Mouse (Mus musculus): ENCODE results near the gene Pfkfb4.

Gene Pfkfb4

DNA sequence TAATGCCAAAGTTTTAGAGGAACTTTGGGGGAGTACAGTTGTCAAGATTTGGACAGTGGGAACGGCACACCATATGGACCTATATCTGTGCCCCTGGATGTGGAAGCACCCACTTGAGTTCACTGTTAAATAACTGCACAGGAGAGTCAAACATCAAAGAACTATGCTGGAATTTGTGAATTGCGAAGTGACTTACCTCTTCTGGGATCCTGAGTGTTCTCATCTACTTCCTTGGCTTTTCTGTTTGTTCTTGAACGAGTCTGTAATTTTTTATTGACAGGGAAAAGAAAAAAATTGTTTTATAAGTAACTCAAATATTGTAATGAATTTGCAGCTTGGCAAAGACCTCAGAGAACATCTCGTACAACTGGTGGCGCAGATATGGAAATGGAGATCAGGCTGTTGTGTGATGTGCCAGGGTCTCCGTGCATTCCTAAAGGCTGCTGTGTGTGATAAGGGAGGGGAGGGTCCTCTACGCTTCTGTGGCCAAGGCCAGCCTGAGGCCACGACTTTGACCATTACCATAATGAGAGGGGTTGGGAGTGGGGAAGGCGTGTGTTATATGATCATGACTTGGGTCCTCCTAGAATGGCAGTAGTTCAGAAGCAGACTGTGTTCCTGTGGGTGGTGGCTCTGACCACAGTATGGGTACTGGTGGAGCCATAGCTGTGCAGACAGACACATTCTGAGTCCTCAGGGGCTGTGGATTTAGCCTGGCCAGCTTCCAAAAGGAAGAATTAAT lies 1.2 kb downstream of the Pfkfb4 start:
- DNase-seq (ENCODE audit: low spot score in 2 of 2) = no peak

DNA sequence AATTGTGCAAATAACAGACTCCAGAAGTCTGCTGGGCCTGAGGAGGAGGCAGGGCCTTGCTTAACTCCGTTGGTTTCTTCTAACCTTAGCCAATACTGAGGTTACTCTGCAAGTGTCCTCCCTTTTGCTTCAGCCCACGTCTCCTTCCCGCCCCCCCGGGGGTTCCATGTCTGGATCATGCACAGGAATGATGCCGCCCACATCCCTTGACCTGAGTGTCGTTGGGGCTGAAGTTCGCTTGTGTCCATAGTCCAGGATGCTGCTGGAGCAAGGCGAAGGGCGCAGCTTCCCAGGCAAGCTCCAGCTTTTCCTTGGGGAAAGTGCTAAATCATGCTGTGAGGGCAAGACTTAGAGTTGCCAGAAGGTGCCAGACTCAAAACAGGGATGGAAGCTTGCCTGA lies 4.8 kb downstream of the Pfkfb4 start:
- DNase-seq (ENCODE audit: low spot score in 2 of 2) = no peak

DNA sequence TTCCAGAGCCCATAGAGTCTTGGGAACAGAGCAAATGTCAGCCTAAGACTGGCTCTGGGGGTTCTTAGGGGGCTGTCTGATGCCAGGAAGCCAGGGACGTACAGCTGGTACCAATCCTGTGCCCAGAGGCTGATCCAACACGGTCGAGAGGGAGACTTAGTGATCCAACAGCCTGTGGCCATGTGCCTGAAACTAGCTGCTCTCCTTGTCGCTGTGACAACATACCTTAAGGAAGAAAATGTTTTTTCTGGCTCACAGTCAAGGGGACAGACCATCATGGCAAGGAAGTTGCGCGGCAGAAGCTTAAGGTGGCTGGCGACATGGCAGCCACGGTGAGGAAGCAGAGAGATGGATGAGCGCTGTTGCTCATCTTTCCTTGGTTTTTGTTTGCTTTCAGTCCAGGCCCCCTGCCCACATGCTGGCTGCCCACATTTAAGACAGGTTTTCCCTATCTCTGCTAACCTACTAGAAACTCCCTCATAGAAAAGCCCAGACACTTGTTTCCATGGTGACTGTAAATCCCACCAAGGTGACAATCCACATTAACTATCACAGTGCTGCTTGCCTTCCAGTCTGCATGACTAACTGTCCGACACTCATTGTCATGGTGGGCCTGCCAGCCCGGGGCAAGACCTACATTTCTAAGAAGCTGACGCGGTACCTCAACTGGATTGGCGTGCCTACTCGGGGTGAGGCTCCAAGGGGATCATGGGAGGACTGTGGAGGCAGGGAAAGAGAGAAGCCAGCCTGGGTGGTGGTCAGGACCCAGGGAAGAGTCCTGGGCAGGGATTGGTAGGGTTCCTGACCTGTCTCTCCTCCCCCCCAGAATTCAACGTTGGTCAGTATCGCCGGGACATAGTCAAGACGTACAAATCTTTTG lies 6.9 kb downstream of the Pfkfb4 start:
- no peak for DNase-seq (ENCODE audit: low spot score in 2 of 2)

DNA sequence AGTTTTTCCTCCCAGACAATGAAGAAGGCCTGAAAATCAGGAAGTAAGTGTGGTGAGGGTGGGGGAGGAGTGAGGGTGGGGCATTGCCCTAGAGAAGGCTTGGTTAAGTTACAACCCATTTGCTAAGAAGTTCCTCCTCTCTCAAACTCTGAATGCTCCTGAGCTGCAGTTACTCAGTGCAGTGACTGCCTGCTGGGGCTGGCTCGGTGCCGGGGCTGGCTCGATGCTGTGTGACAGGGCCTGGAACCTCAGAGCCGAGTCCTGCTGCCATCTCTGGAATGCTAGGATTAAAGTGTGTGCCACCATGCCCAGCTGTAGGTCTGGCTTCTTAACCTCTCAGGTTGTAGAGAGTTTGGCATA lies 7.6 kb downstream of the Pfkfb4 start:
- no peak for DNase-seq (ENCODE audit: low spot score in 2 of 2)

DNA sequence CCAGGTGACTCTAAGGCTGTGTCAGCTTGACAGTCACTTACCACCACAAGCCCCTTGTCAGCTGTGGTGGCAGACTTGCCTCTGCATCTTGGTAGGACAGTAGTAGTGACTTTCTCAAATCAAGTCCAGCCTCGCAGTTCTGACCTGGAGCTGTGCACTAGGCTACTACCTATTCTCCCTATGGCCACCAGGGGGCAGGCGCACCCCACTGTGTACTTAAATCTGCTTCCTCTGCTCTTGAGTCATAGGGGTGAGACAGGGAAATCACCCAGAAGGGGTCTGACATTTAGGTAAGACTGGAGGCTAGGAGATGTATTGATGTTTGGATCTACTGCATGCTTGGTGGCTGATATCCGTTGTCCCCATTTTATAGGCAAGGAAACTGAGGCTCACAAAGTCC lies 9.1 kb downstream of the Pfkfb4 start:
- DNase-seq (ENCODE audit: low spot score in 2 of 2) = peak in 1 of 2 experiments; percentile 56

DNA sequence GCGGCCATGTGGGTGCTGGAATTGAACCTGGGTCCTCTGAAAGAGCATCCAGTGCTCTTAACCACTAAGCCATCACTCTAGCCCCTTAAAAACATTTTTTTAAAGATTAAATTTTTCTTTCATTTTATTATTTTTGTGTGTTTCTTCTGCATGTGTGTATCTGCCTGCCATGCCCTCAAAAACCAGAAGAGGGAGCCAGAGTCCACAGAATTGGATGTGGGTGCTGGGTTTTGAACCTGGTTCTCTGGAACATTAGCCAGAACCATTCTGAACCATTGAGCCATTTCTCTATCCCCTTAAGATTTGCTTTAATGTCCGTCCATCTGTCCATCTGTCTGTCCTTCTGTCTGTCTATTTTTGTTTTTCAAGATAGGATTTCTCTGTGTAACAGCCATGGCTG lies 11.6 kb downstream of the Pfkfb4 start:
- no peak for DNase-seq (ENCODE audit: low spot score in 2 of 2)

DNA sequence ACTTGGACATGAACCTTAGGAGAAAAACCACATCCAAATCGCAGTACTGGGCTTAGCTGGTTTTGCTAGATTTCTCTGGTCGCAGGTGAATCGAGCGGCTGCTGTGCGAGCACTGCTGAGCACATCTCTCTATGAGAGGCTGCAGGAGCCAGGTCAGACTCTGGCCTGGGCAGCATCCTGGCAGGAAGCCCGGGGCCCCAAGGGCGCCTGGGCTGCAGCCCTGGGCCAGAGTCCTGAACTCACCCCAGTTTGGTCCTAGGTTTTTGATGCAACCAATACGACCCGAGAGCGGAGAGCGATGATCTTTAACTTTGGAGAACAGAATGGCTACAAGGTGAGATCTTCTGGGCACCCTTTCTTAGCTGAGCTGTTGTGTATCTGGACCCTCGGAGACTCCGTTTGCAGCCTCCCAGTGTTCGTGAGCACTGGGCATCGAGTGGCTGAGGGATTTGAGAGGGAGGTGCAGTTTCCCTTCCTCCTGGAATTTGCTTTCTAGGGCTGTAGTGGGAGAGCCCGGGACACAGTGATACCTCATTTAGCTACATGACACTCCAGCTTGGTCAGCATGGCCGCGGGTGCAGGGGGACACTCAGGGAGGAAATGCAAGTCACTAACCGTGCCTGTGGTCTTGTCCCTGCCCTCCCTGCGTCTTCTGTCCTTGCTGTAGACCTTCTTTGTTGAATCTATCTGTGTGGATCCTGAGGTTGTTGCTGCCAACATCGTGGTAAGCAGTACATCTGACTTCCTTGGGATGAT lies 15.6 kb downstream of the Pfkfb4 start:
- no peak for DNase-seq (ENCODE audit: low spot score in 2 of 2)

DNA sequence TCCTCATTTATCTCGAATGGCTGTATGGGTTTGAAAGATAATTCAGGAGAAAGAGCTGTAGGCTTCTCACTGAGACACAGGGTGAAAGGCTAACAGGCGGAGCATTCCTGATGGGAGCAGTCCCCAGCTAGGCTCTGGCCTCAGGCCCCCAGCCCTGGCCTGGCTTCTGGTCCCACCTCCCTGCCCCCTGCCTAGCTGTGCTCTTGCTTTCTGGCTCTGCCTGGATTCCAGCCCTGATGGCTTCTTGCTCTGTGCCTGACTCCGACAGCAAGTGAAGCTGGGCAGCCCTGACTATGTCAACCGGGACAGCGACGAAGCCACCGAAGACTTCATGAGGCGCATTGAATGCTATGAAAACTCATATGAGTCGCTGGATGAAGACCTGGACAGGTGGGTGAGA lies 16.5 kb downstream of the Pfkfb4 start:
- no peak for DNase-seq (ENCODE audit: low spot score in 2 of 2)

DNA sequence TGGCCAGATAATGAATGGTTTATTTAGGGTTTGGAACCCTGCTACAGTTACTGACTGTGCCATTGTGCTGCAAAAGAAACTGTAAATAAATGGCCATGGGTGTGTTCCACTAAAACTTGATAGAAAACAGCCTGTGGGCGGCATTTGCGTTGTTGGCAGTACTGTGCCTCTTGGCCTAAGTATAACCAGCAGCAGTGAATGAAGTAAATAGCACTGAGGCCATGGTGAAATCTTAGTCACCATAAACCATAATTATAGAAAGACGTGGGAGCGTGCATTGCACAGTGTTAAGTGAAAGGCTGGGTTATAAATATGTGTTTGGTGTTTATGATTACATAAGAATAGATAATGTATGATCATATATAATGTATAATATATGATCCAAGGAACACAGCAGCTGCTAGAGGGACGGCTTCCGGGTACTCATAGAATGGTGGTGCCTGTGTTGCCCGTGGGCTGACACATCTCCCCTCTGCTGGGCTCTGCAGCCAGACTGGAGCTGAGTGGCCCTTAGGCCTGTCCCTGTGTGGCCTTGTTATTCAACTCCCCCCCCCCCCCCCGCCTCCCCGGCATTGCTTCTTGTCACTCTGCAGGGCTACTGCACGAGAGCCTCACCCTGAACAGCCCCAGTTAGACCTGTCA lies 17.5 kb downstream of the Pfkfb4 start:
- DNase-seq (ENCODE audit: low spot score in 2 of 2) = no peak

DNA sequence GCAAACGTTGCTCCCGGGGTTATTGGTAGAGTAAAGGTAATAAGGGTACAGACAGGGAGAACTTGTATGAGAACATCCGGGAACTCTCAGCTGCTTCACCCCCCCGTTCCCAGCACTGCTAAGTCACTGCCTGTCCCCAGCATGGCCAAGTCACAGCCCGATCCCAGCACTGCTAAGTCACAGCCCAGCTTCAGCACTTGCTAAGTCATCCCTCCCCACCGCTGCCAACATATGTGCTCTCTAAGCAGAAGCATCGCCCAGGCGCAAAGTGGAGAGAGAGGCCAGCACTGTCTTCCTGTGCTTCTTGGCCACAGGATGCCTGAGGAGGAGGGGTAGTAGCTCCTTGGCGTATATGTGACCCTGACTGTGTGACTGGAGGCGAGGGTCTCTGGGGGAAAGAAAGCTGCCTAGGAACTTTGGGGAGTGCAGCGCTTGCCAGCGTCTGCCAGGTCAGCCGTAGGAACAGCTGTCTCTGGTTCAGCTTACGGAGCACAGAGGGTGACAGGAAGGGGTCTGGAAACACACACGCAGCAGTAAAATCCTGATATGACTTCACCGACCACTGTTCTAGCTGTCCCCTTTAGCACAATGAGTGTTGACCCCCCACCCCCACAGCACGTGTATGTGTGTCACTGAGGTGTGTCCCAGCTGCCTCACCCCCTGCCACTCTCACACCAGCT lies 18.2 kb downstream of the Pfkfb4 start:
- no peak for DNase-seq (ENCODE audit: low spot score in 2 of 2)

DNA sequence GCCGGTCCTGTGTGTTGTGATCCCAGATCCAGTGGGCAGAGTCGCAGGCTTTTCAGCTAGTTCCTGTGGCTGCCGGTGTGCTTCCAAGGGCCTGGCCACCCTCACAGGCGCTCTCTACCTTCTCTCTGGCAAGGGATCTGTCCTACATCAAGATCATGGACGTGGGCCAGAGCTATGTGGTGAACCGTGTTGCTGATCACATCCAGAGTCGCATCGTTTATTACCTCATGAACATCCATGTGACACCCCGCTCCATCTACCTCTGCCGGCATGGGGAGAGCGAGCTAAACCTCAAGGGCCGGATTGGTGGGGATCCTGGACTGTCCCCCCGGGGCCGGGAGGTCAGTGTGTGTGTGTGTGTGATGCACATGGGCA lies 18.7 kb downstream of the Pfkfb4 start:
- no peak for DNase-seq (ENCODE audit: low spot score in 2 of 2)

DNA sequence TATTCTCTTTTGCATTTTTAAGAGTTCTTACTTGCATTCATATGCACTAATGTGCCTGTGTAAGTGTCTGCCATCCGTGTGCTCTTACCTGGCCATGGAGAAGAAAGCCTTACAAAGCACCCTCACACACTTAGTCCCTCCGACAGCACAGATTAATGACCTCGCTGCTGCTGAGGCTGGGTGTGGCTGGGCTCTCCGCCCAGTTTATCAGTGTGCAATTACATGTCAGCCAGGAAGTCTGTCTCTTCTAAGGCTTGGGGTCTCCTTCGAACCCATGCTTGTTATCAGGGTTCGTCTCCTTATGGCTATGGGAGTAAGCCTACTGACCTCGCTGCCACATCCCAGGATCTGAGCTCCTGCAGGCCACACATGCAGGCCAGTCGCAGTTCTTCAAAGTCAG lies 23.8 kb downstream of the Pfkfb4 start:
- DNase-seq (ENCODE audit: low spot score in 2 of 2) = no peak

DNA sequence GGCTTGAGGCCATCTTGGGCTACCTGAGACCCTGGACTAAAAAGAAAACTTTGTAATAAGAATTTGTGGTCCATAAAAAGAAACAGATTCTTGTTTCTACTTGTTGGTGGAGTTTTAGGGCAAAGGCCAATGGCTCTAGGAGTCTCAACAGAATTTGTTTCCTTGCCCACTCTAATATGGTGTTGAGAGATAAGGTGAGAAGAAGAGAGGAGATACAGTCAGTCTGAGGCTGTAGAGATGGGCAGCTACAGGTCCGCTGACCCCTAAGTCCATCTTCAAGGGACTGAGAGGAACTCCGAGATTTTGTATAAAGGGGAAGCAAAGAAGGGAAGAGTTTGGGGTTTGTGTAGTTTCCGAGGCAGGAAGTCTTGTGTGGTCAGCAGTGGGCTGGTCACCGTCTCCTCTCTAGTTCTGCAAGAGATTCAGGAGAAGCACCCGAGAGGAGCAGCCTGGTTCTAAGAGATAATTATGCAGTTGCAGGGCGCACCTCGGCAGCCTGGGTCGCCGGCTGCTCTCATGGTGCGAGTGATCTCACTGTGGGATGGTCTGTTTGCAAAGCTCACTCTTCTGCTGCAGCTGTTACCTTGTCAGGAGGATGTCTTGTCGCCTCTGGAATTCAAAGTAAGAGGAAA lies 25.5 kb downstream of the Pfkfb4 start:
- no peak for DNase-seq (ENCODE audit: low spot score in 2 of 2)

DNA sequence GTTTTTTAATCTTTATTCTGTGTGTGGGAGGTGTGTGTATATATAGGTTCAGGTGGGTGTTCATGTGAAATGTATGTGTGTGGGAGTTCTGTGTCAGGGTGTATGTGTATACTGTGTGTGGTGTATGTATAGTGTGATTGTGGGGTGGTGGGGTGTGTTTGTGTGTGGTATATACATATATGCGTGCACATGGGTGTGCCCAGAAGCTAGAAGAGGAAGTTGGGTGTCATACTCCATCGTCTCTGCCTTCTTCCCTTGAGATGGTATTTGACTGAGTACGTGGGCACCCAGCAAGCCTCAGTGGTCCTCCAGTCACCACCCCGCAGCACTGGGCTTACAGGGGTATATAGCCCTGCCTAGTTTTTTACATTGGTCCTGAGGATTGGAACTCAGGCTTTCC lies 29.9 kb downstream of the Pfkfb4 start:
- DNase-seq (ENCODE audit: low spot score in 2 of 2) = no peak

DNA sequence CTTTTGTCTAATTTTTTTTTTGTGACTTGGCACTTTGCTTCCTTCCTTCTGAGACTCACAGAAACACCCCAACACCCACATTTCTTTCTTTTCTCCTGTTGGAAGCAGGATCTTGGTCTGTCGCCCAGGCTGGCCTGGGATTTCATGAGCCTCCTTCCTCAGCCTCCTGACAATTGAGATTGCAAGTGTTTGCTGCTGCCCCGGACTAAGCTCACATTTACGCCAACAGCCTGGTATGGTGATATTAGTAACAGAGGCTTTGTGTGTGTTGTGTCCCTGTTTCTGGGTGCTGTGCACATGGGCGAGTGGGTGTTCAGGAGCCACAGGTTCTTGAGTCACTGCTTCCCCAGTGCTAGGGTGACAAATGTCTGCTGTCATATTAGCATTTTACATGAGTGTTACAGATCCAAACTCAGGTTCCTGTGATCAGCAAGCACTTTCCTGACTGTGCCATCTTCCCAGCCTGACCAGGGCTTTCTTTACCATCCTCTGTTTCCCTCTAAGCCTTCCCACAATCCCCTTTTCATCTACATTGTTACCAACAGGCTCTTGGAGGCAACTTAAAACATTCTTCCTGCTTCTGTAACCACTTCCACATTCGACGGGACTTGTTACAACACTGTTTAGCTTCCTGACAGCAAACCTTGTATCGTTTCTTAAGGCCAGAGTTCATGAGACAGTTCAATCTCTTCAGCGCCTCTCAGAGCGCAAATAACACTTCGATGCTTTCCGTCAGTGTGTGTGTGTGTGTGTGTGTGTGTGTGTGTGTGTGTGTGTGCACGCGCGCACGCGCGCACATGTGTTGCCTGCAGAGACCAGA lies 31.5 kb downstream of the Pfkfb4 start:
- DNase-seq (ENCODE audit: low spot score in 2 of 2) = no peak

DNA sequence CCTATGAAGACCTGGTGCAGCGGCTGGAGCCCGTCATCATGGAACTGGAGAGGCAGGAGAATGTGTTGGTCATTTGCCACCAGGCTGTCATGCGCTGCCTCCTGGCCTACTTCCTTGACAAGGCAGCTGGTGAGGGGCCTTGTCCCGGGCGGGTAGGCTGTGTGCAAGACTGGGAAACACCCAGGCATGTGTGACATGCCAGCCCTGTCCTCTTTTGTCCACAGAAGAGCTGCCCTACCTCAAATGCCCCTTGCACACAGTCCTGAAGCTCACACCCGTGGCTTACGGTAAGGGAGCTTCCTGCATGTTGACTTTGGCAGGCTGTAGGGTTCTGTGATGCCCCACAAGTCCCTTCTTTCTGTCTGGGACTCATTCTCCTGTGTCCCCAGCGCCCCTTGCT lies 35.9 kb downstream of the Pfkfb4 start:
- DNase-seq (ENCODE audit: low spot score in 2 of 2) = no peak

DNA sequence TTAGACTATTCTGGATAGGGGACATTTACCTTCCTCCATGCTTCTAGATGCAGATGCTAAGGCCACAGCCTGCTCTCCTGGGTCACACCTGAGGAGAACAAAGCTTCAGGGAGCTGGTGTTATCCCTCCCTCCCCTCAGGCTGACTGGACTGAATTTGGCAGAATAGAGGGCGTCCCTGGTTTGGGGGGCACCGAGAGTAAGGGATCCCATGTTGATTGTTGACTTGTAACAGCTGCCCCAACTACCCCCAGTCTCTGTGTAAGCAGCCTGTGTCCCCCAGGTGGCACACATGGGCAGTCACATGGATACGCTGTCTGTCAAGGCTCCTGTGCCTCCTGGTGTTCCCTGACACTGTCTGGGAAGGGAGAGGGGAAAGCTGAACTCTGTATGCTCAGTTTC lies 36.8 kb downstream of the Pfkfb4 start:
- DNase-seq (ENCODE audit: low spot score in 2 of 2) = no peak

DNA sequence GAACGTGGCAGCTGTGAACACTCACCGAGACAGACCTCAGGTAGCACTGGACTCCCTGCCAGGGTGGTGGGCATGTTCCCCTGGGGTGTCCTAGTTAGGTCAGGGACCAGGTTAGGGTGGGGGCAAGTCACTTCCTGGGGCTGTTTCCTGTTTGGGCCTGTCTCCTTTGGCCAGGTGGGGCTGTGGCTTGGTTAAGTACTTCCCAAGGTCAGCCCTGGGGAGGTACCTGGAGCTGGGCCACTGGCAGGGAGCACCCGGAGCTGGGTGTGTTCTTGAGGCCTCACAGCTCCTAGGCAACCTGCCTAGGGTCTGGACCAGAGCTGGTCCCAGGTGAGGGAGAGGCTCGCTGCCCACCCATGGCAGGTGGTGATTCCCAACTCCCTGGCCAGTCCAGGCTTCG lies 37.3 kb downstream of the Pfkfb4 start:
- DNase-seq (ENCODE audit: low spot score in 2 of 2) = no peak

DNA sequence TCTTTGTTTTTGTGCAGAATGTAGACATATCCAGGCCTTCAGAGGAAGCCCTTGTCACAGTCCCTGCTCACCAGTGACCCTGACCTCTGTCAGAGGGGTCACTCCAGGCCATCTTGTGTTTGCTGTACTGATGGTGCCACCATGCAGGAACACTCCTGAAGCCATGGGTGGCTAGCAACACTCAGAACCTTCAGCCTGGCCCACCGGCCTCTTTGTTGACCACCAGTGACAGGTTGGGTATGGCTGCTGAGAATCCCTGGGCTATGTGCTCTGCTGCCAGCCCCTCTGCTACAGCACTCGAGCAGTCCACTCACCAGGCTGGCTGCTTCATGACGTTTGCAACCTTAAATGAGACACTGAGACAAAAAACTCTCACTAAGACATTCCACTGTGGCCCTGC lies 38.7 kb downstream of the Pfkfb4 start:
- no peak for DNase-seq (ENCODE audit: low spot score in 2 of 2)

DNA sequence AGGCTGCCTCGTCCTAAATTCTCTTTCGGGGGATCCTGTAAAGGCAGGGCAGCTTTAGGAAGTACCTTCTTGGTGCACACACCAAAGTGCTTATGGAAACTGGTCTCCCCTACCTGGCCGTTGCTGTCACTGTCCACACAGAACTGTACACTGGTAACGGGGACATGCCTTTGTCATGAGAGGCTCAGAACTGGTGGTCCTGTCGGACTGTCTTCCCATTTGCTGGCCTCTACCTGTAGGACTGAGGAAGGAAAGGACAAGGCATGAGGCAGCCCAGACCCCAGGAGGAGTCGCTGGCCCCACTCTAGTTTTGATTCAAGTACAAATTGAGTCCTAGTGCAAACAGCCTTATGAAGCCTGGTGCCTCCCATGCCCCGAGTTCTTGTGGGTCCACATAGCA lies 39.4 kb downstream of the Pfkfb4 start:
- DNase-seq (ENCODE audit: low spot score in 2 of 2) = no peak
